8 mouse cellular contexts compared by ENCODE assay signal in the genomic region with DNA sequence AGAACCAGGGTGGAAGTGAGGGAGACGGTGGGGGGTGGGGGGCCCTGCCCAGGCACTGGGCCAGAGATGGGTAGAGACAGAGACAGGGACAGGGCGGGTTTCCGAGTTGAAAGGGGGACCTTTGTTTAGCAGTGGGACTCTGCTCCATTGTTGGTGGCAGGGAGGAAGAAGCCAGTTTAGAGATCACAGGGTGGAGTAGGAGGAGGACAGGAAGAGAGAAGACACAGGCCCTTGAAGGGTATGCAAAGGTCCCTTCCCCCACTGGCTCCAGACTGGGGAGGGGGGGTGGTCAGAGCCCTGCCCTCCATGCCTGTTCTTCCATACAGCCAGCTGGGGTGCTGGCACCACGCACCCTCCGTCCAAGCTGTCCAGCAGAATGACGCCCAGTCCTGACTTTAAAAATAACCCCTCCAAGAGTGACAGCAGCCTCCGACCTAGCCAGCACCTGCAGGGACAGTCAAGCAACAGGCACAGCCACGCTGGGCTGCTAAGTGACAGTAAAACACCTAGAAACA. TPM values are rescaled to one million over a fixed set of nuclear protein-coding genes. Genes with fewer than 3 reads are reported as not detected.
A peak's percentile ranks its signal among the peaks of the same experiment; 100 is the strongest.
DNase-seq lines count a peak whose midpoint lies in the region; ATAC-seq lines count a peak whose summit lies in the region.

No protein-coding gene starts in this region.

- H3K9ac ChIP-seq in heart, embryonic 15.5 days, result peak overlapping the region; percentile 32

- no peaks in the 10 kb centered on the region for H3K9me3 ChIP-seq in heart, embryonic 15.5 days (replicated peaks)

- WGBS in heart, embryonic 15.5 days, result 20% methylated on average over 8 of the region's 8 CpGs

- H3K27me3 ChIP-seq in heart, embryonic 15.5 days, result no peaks in the 10 kb centered on the region

- peak; percentile 53 for DNase-seq in adrenal gland, postnatal 10 days
- peak; percentile 94 for DNase-seq in cerebellum, adult 9-11 months
- peak; percentile 83 for DNase-seq in kidney, postnatal 14 days
- no peak for DNase-seq in right cerebral cortex, postnatal 4 days
- no peak for DNase-seq in right cerebral cortex, postnatal 25 days

- peak overlapping the region; percentile 9; the same call in 1 of the 2 replicates for H3K4me3 ChIP-seq in heart, embryonic 15.5 days

- peaks cover 90% of the 10 kb centered on the region for H3K4me1 ChIP-seq in heart, embryonic 15.5 days (replicated peaks)

- H3K4me2 ChIP-seq in heart, embryonic 15.5 days, result peak overlapping the region; percentile 48

- H3K27ac ChIP-seq in heart, embryonic 15.5 days, result peak overlapping the region; percentile 88

- peaks cover 13% of the 10 kb centered on the region for H3K36me3 ChIP-seq in heart, embryonic 15.5 days

- peak; percentile 20; the same call in 1 of the 2 replicates for ATAC-seq in heart, embryonic 15.5 days (replicated peaks; ENCODE audit: insufficient number of reproducible peaks, insufficient read depth, low FRiP score, low read depth)
- ATAC-seq in neutrophil, adult 5-6 weeks (ENCODE audit: extremely low read depth, insufficient number of reproducible peaks, low FRiP score, poor library complexity, severe bottlenecking), result 0 out of 2 replicates have a peak, but pooled peaks have one; percentile 4
- ATAC-seq in megakaryocyte, adult 5-6 weeks (ENCODE audit: poor library complexity, severe bottlenecking), result no peak

RNA-seq across cellular contexts. Expression of a gene that starts 7.6 kb away (rescaled TPM):
- 10 to 100 TPM; 89.6 to 99.0 TPM for total RNA-seq in adrenal gland, postnatal 10 days (2021)
- 117 and 140 TPM in 2 replicates for polyA plus RNA-seq in heart, embryonic 15.5 days (2015; fragmentation: Nextera tagmentation; extraction: Ambion mirVana)
- total RNA-seq in neutrophil, adult 5-6 weeks (2017), result 2.0 and 3.0 TPM in 2 replicates
- 3.5 and 3.9 TPM in 2 replicates for total RNA-seq in megakaryocyte, adult 5-6 weeks (2015)
- total RNA-seq in megakaryocyte, adult 5-6 weeks (2017), result 1.5 and 5.1 TPM in 2 replicates

RNA-seq across cellular contexts. Expression of a gene that starts 24.6 kb away (rescaled TPM):
- total RNA-seq in adrenal gland, postnatal 10 days (2021), result 10 to 100 TPM; 29.4 to 30.1 TPM
- polyA plus RNA-seq in heart, embryonic 15.5 days (2015; fragmentation: Nextera tagmentation; extraction: Ambion mirVana), result 48.3 and 63.1 TPM in 2 replicates
- total RNA-seq in neutrophil, adult 5-6 weeks (2017), result not detected in 2 replicates
- not detected in 2 replicates for total RNA-seq in megakaryocyte, adult 5-6 weeks (2015)
- 0.08 TPM in 1 of 2 replicates, not detected in the other for total RNA-seq in megakaryocyte, adult 5-6 weeks (2017)

RNA-seq across cellular contexts. Expression of a gene that starts 25.5 kb away (rescaled TPM):
- 10 to 100 TPM; 46.5 to 49.1 TPM for total RNA-seq in adrenal gland, postnatal 10 days (2021)
- 86.3 and 119 TPM in 2 replicates for polyA plus RNA-seq in heart, embryonic 15.5 days (2015; fragmentation: Nextera tagmentation; extraction: Ambion mirVana)
- not detected in 2 replicates for total RNA-seq in neutrophil, adult 5-6 weeks (2017)
- 0.09 TPM in 1 of 2 replicates, not detected in the other for total RNA-seq in megakaryocyte, adult 5-6 weeks (2015)
- total RNA-seq in megakaryocyte, adult 5-6 weeks (2017), result not detected in 2 replicates

RNA-seq across cellular contexts. Expression of a gene that starts 34.1 kb away (rescaled TPM):
- 10 to 100 TPM; 42.8 to 54.2 TPM for total RNA-seq in adrenal gland, postnatal 10 days (2021)
- 5.3 and 7.7 TPM in 2 replicates for polyA plus RNA-seq in heart, embryonic 15.5 days (2015; fragmentation: Nextera tagmentation; extraction: Ambion mirVana)
- total RNA-seq in neutrophil, adult 5-6 weeks (2017), result 0.70 and 0.74 TPM in 2 replicates
- total RNA-seq in megakaryocyte, adult 5-6 weeks (2015), result not detected in 2 replicates
- total RNA-seq in megakaryocyte, adult 5-6 weeks (2017), result not detected in 2 replicates

RNA-seq across cellular contexts. Expression of a gene that starts 51.6 kb away (rescaled TPM):
- total RNA-seq in adrenal gland, postnatal 10 days (2021), result 10 to 100 TPM; 42.6 to 54.8 TPM
- polyA plus RNA-seq in heart, embryonic 15.5 days (2015; fragmentation: Nextera tagmentation; extraction: Ambion mirVana), result 90.2 and 104 TPM in 2 replicates
- 20.9 and 30.9 TPM in 2 replicates for total RNA-seq in neutrophil, adult 5-6 weeks (2017)
- 8.8 and 9.8 TPM in 2 replicates for total RNA-seq in megakaryocyte, adult 5-6 weeks (2015)
- 7.3 and 9.6 TPM in 2 replicates for total RNA-seq in megakaryocyte, adult 5-6 weeks (2017)

Comparison
In these comparisons a context has a peak if more than half of its experiments do, and no peak if none do; other contexts are left out.
1. DNase-seq: peak in adrenal gland, postnatal 10 days (single experiment), cerebellum, adult 9-11 months (single experiment) and kidney, postnatal 14 days (single experiment); none in right cerebral cortex, postnatal 4 days (single experiment) and right cerebral cortex, postnatal 25 days (single experiment).
2. RNA of a gene that starts 7.6 kb away (total RNA-seq): 89.6 to 99.0 TPM in adrenal gland, postnatal 10 days; 1.5 to 5.1 TPM in megakaryocyte, adult 5-6 weeks and 2.0 to 3.0 TPM in neutrophil, adult 5-6 weeks; every median in the first group is over 10 times any median in the second.
3. RNA of a gene that starts 24.6 kb away (total RNA-seq): 29.4 to 30.1 TPM in adrenal gland, postnatal 10 days; 0.08 TPM in megakaryocyte, adult 5-6 weeks and not detected in neutrophil, adult 5-6 weeks; every median in the first group is over 10 times any median in the second.
4. RNA of a gene that starts 25.5 kb away (total RNA-seq): 46.5 to 49.1 TPM in adrenal gland, postnatal 10 days; 0.09 TPM in megakaryocyte, adult 5-6 weeks and not detected in neutrophil, adult 5-6 weeks; every median in the first group is over 10 times any median in the second.